Mouse (Mus musculus) forebrain, embryonic 10.5 days (tissue): Measurements from ENCODE around the gene Mrnip. TPM values are rescaled to one million over a fixed set of nuclear protein-coding genes. Genes with fewer than 3 reads are reported as not detected.

Experiments used
- DNase-seq: peaks from one replicate; pipeline ENCODE4 v3.0.0-alpha.2; 2017; ENCODE audit warnings: low spot score; ENCODE audit errors: extremely low spot score
- H3K27ac ChIP-seq: fragments of 300-500 bp; sonication (generic); 2 replicates; pipeline ENCODE4 v1.5.1; 2016; ENCODE audit warnings: mild to moderate bottlenecking
- H3K27me3 ChIP-seq: fragments of 300-500 bp; sonication (generic); 2 replicates; pipeline ENCODE4 v1.6.1; 2016; ENCODE audit warnings: mild to moderate bottlenecking; ENCODE audit not compliant: poor library complexity, severe bottlenecking
- H3K36me3 ChIP-seq: fragments of 300-500 bp; sonication (generic); replicated peaks from 2 replicates; pipeline ENCODE4 v1.6.1; 2016; ENCODE audit warnings: mild to moderate bottlenecking, moderate library complexity
- H3K4me1 ChIP-seq: fragments of 300-500 bp; sonication (generic); 2 replicates; pipeline ENCODE4 v1.6.1; 2016
- H3K4me3 ChIP-seq: fragments of 300-500 bp; sonication (generic); 2 replicates; pipeline ENCODE4 v1.5.1; 2016; ENCODE audit warnings: mild to moderate bottlenecking, moderate library complexity
- H3K9me3 ChIP-seq: fragments of 300-500 bp; sonication (generic); 2 replicates; pipeline ENCODE4 v1.6.1; 2016; ENCODE audit warnings: mild to moderate bottlenecking, moderate library complexity
- WGBS: fragments of 180-500 bp; shearing (Covaris S2); methylation state at CpG from one replicate; pipeline ENCODE4 v1.1.7; 2016; 5-methylcytosine and 5-hydroxymethylcytosine counted together
- polyA plus RNA-seq: library from polyadenylated mRNA; unstranded; fragments of >200 nt; fragmentation: Nextera tagmentation; extraction: Ambion mirVana; gene quantifications from 2 replicates; pipeline ENCODE4 v1.2.1, GENCODE M21; 2016

Mrnip gene
- polyA plus RNA-seq, 1 experiment from 2014 or later: 25.9 TPM

DNA sequence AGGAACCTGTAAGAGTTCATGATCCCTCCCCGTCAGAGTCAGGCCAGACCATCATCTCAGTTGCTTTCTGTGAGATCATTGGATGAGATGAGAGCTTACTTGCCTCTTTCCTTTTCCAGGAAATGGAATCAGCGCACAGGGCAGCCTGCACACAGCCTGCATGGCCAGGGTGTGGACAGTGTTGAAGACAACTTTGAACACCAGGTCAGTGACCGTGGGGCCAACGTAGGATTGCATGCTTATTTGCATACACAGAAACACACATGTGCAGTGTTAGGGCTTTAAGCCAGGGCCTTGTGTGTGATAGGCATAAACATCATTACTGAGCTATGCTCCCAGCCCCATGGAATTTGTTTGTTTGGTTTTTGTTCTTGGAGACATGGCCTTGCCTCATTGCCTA lies 23.3 kb downstream of the Mrnip start:
- H3K27me3 ChIP-seq: no peaks in the 10 kb centered on the region
- H3K36me3 ChIP-seq: peaks cover 75% of the 10 kb centered on the region
- no peaks in the 10 kb centered on the region for H3K4me1 ChIP-seq
- DNase-seq: no peak
- no peak overlapping the region for H3K27ac ChIP-seq
- no peaks in the 10 kb centered on the region for H3K9me3 ChIP-seq
- H3K4me3 ChIP-seq: no peak overlapping the region
- 93% methylated on average over 4 of the region's 4 CpGs for WGBS

- Histone ChIP-seq H3K27me3 (no peaks in the 10 kb centered on the region), H3K27ac (no peak overlapping the region), H3K36me3 (peaks cover 83% of the 10 kb centered on the region), H3K4me1 (no peaks in the 10 kb centered on the region), H3K4me3 (no peak overlapping the region), H3K9me3 (no peaks in the 10 kb centered on the region)
- WGBS: 71% methylated on average over 5 of the region's 5 CpGs
- DNase-seq: no peak
Measured at GRCm38 (mm10) chr11:50198219-50198846, 24.1 kb downstream of the Mrnip start.

DNA sequence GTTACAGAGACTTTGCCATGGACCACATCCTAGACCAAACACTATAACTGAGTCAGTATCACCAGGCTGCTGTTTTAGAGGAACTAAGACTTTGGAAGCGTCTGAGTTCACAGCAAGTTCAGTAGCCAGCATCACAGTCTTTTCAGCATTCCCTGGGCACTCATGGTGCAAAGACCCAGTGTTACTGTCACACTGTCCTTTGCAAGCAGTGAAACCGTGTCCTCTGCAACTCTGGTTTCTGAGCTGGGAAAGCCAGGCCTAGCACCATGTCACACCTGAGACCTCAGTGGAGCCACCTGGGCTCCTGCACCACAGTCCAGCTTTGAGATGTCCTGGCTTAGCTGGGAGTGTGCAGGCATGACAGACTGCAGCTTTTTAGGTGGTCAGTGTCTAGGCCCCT lies 24.7 kb downstream of the Mrnip start:
- H3K4me1 ChIP-seq: no peaks in the 10 kb centered on the region
- no peak overlapping the region for H3K4me3 ChIP-seq
- no peaks in the 10 kb centered on the region for H3K27me3 ChIP-seq
- DNase-seq: no peak
- H3K36me3 ChIP-seq: peaks cover 88% of the 10 kb centered on the region
- no peaks in the 10 kb centered on the region for H3K9me3 ChIP-seq
- no peak overlapping the region for H3K27ac ChIP-seq
- WGBS: 95% methylated on average over 2 of the region's 2 CpGs

DNA sequence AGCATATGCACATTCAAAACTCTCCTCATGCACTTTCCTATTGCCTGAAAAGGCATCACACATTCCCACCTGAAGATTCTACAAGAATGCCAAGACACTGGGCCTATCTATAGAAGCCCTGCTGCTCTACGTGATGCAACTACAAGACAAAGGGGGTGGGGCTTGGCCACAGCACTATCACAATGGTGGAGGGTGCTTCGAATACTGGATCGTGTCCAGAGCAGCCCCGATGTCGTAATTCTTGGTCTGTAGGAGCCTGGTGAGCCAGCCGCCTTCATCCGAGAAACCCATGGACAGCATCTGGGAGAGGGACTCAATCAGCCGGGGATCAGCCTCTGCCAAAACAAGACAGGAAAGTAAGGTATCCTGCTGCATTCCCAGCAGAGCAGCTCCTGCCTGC lies 26.4 kb downstream of the Mrnip start:
- Histone ChIP-seq H3K4me3 (no peak overlapping the region), H3K27ac (no peak overlapping the region), H3K4me1 (no peaks in the 10 kb centered on the region), H3K27me3 (no peaks in the 10 kb centered on the region), H3K36me3 (peaks cover 97% of the 10 kb centered on the region), H3K9me3 (no peaks in the 10 kb centered on the region)
- no peak for DNase-seq
- 94% methylated on average over 8 of the region's 8 CpGs for WGBS

DNA sequence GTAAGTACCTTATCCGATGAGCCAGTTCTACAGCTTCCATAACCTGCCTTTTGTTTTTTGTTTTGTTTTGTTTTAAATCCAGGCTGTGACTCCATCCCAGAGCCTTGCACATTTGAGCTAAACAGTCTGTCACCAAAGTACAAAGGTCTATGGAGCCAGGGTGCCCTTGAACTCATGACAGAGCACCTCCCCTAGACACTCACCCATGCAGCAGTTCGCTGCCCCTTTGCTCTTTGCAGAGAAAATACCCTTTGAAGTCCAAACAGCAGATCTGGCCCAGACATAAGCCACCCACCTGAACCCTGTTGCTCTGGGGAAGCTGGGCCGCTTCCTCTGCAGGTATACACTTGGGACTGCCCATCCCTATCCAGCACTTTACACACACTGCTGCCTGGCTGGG lies 27.3 kb downstream of the Mrnip start:
- DNase-seq: no peak
- no peak overlapping the region for H3K4me3 ChIP-seq
- no peaks in the 10 kb centered on the region for H3K27me3 ChIP-seq
- 89% methylated on average over 3 of the region's 3 CpGs for WGBS
- peaks cover 98% of the 10 kb centered on the region for H3K36me3 ChIP-seq
- H3K9me3 ChIP-seq: no peaks in the 10 kb centered on the region
- no peaks in the 10 kb centered on the region for H3K4me1 ChIP-seq
- no peak overlapping the region for H3K27ac ChIP-seq

GRCm38 (mm10) chr11:50203302-50203827 lies 29.1 kb downstream of the Mrnip start:
- Histone ChIP-seq H3K4me1 (no peaks in the 10 kb centered on the region), H3K4me3 (no peak overlapping the region), H3K9me3 (no peaks in the 10 kb centered on the region), H3K27ac (no peak overlapping the region), H3K27me3 (no peaks in the 10 kb centered on the region), H3K36me3 (peaks cover 95% of the 10 kb centered on the region)
- DNase-seq: no peak
- 93% methylated on average over 9 of the region's 9 CpGs for WGBS

DNA sequence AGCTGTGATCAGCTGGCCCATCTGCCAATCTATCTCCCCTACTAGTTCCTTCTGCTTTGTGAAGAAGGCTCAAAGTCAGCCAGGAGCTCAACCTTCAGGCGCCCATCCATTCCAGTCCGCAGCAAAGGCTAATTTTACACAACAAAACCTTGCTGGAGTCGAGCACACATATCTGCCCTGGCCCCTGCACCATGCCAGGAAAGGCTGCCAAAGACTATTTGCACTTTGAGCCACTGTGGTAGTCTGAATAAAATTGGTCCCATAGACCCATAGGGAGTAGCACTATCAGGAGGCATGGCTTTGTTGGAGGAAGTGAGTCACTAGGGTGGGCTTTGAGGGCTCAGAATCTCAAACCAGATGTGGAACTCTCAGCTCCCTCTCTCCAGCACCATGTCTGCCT lies 31.2 kb downstream of the Mrnip start:
- Histone ChIP-seq H3K27ac (no peak overlapping the region), H3K4me1 (peaks cover 12% of the 10 kb centered on the region; the same call in 1 of the 2 replicates), H3K36me3 (peaks cover 81% of the 10 kb centered on the region), H3K27me3 (no peaks in the 10 kb centered on the region), H3K4me3 (no peak overlapping the region), H3K9me3 (no peaks in the 10 kb centered on the region)
- 93% methylated on average over 3 of the region's 3 CpGs for whole genome bisulfite sequencing
- no peak for DNase-seq

- Histone ChIP-seq H3K9me3 (no peaks in the 10 kb centered on the region), H3K27ac (no peak overlapping the region), H3K36me3 (peaks cover 75% of the 10 kb centered on the region), H3K27me3 (no peaks in the 10 kb centered on the region), H3K4me1 (peaks cover 16% of the 10 kb centered on the region), H3K4me3 (no peak overlapping the region)
- no peak for DNase-seq
- WGBS: 96% methylated on average over 2 of the region's 2 CpGs
Measured at GRCm38 (mm10) chr11:50206037-50206436, 31.8 kb downstream of the Mrnip start.

GRCm38 (mm10) chr11:50207344-50207743 lies 33.1 kb downstream of the Mrnip start:
- peaks cover 20% of the 10 kb centered on the region for H3K4me1 ChIP-seq
- no peaks in the 10 kb centered on the region for H3K9me3 ChIP-seq
- no peak overlapping the region for H3K27ac ChIP-seq
- H3K27me3 ChIP-seq: no peaks in the 10 kb centered on the region
- no peak for DNase-seq
- WGBS: 95% methylated on average over 14 of the region's 14 CpGs
- H3K36me3 ChIP-seq: peaks cover 62% of the 10 kb centered on the region
- no peak overlapping the region for H3K4me3 ChIP-seq

DNA sequence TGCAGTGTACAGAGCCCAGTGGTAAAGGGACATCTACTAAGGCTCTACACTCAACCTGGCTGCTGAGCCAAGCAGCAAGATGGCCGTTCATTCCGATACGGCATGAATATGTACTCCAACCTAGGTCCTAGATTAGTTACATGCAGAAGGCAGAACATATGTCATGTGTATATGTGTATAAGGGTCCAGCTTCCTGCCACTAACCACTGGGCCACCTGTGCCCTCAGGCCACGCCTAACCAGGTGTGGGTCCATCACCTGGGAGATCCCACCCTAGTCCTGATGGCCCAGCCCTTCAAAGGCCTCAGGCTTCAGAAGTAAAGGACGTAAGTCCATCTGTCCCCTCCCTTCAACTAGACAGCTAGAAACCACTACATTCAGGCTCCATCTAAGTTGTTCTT lies 33.8 kb downstream of the Mrnip start:
- Histone ChIP-seq H3K36me3 (peaks cover 55% of the 10 kb centered on the region), H3K27me3 (no peaks in the 10 kb centered on the region), H3K9me3 (no peaks in the 10 kb centered on the region), H3K4me3 (no peak overlapping the region), H3K27ac (no peak overlapping the region), H3K4me1 (peaks cover 25% of the 10 kb centered on the region)
- no peak for DNase-seq
- 93% methylated on average over 5 of the region's 5 CpGs for WGBS

DNA sequence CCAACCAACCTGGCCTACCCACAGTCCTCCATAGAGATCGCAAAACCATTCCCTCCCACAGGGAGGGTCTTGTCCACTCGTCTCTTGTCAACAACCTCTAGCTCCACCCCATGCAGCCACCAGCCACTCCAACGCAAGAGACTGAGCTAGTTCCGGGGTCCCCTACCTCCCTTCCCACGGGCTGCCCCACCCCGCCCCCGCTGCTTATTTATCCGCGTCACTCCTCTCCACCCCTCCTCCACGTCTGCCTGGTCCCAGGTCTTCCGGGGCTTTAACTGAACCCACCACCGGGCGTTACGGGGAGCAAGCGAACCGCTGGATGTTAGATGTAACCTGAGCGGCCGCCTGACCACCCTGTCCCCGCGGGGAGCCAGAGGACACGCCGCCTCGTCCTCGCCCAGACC lies 35.9 kb downstream of the Mrnip start:
- WGBS: under 1% methylated on average over 24 of the region's 24 CpGs
- Histone ChIP-seq H3K27ac (peak overlapping the region; percentile 95), H3K27me3 (no peaks in the 10 kb centered on the region), H3K4me1 (peaks cover 27% of the 10 kb centered on the region), H3K4me3 (peak overlapping the region; percentile 97), H3K36me3 (peaks cover 35% of the 10 kb centered on the region), H3K9me3 (no peaks in the 10 kb centered on the region)
- peak; percentile 88 for DNase-seq

- H3K27me3 ChIP-seq: no peaks in the 10 kb centered on the region
- H3K9me3 ChIP-seq: no peaks in the 10 kb centered on the region
- peaks cover 32% of the 10 kb centered on the region for H3K4me1 ChIP-seq
- peak within 1 kb of the TSS; percentile 97 for H3K4me3 ChIP-seq
- peak; percentile 81 for DNase-seq
- peak within 1 kb of the TSS; percentile 95 for H3K27ac ChIP-seq
- WGBS: under 1% methylated on average over 48 of the region's 48 CpGs
- peaks cover 30% of the 10 kb centered on the region for H3K36me3 ChIP-seq
Measured at GRCm38 (mm10) chr11:50210505-50211151, 36.4 kb downstream of the Mrnip start, which contains the start of the genes Sqstm1 and Mgat4b. Gene Sqstm1 (minus strand): TSS chr11:50210827. Gene Mgat4b (plus strand): TSS chr11:50210890.

- Histone ChIP-seq H3K4me1 (peaks cover 41% of the 10 kb centered on the region), H3K4me3 (peak overlapping the region; percentile 97)
Measured at GRCm38 (mm10) chr11:50211322-50212059, 37.2 kb downstream of the Mrnip start.

More at GRCm38 (mm10) chr11:50211322-50212059, 37.2 kb downstream of the Mrnip start:
- H3K27ac ChIP-seq: peak overlapping the region; percentile 95; the same call in 1 of the 2 replicates
- WGBS: 89% methylated on average over 3 of the region's 3 CpGs
- no peak for DNase-seq
- H3K27me3 ChIP-seq: no peaks in the 10 kb centered on the region
- no peaks in the 10 kb centered on the region for H3K9me3 ChIP-seq
- peaks cover 22% of the 10 kb centered on the region for H3K36me3 ChIP-seq
